Mouse (Mus musculus) midbrain, embryonic 11.5 days (tissue): Measurements from ENCODE around the gene Icam4. TPM values are rescaled to one million over a fixed set of nuclear protein-coding genes. Genes with fewer than 3 reads are reported as not detected.
"Not testable (repeated sequence)": the region's sequence is repeated elsewhere in the genome, so short reads cannot be mapped to it uniquely, and the experiment has no call there.

Experiments used
- ATAC-seq: fragments of 200-750 bp; cut with Nextera tagmentation; 2 replicates; pipeline ENCODE4 v1.8.0; 2017; ENCODE audit warnings: moderate TSS enrichment, moderate library complexity; ENCODE audit not compliant: low FRiP score
- DNase-seq: peaks from one replicate; pipeline ENCODE4 v3.0.0; 2015; ENCODE audit warnings: low spot score; ENCODE audit errors: missing footprints
- H3K27ac ChIP-seq: fragments of 300-500 bp; sonication (generic); 2 replicates; pipeline ENCODE4 v1.5.1; 2014; ENCODE audit warnings: low read depth, low read length
- H3K27me3 ChIP-seq: fragments of 300-500 bp; sonication (generic); 2 replicates; pipeline ENCODE4 v1.6.1; 2014; ENCODE audit warnings: mild to moderate bottlenecking, low read length, moderate library complexity, mixed read lengths; ENCODE audit not compliant: control insufficient read depth, insufficient read depth
- H3K36me3 ChIP-seq: fragments of 300-500 bp; sonication (generic); 2 replicates; pipeline ENCODE4 v1.6.1; 2014; ENCODE audit warnings: mild to moderate bottlenecking, low read length, moderate library complexity, mixed read lengths; ENCODE audit not compliant: control insufficient read depth, insufficient read depth
- H3K4me1 ChIP-seq: fragments of 300-500 bp; sonication (generic); 2 replicates; pipeline ENCODE4 v1.6.1; 2014; ENCODE audit warnings: low read length; ENCODE audit not compliant: control insufficient read depth, insufficient read depth
- H3K4me2 ChIP-seq: fragments of 300-500 bp; sonication (generic); 2 replicates; pipeline ENCODE4 v1.6.1; 2014; ENCODE audit warnings: mild to moderate bottlenecking, moderate library complexity
- H3K4me3 ChIP-seq: fragments of 300-500 bp; sonication (generic); 2 replicates; pipeline ENCODE4 v1.5.1; 2014; ENCODE audit warnings: low read depth, low read length
- H3K9ac ChIP-seq: fragments of 300-500 bp; sonication (generic); 2 replicates; pipeline ENCODE4 v1.6.1; 2014; ENCODE audit warnings: low read length
- H3K9me3 ChIP-seq: fragments of 300-500 bp; sonication (generic); 2 replicates; pipeline ENCODE4 v1.6.1; 2016; ENCODE audit warnings: low read length; ENCODE audit not compliant: control insufficient read depth
- WGBS: fragments of 180-500 bp; shearing (Covaris S2); extraction: QIAGEN DNeasy Blood & Tissue Kit; methylation state at CpG from one replicate; pipeline ENCODE4 v1.1.7; 2014; 5-methylcytosine and 5-hydroxymethylcytosine counted together
- polyA plus RNA-seq: library from polyadenylated mRNA; unstranded; fragments of >200 nt; fragmentation: Nextera tagmentation; extraction: Ambion mirVana; gene quantifications from 2 replicates; pipeline ENCODE4 v1.2.1, GENCODE M21; 2014

Gene Icam4
- polyA plus RNA-seq, 1 experiment from 2014 or later: 5.4 TPM

DNA sequence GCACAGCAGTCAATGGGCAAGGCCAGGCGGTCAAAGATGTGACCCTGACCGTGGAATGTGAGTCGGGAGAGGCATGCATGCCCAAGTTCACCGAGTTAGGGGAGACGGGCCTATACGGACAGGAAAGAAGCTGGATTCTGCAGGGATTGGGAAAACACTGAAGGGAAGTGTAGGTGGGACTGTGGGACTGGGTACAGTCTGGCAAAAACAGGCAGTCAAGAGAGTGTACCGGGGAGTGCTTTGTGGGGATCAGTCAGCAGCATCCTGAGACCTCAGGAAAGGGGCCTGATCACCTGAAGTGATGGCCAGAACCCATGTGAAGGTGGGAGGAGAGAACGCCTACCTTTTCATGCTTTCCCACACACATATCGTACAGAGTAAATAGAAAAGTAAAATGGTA lies 6.4 kb downstream of the Icam4 start:
- WGBS: 16% methylated on average over 9 of the region's 9 CpGs
- H3K4me3 ChIP-seq: no peak overlapping the region
- no peaks in the 10 kb centered on the region for H3K36me3 ChIP-seq
- no peak overlapping the region for H3K27ac ChIP-seq
- no peaks in the 10 kb centered on the region for H3K9me3 ChIP-seq
- DNase-seq: no peak
- no peak overlapping the region for H3K9ac ChIP-seq
- peaks cover 93% of the 10 kb centered on the region for H3K27me3 ChIP-seq
- no peak for ATAC-seq
- no peak overlapping the region for H3K4me2 ChIP-seq
- H3K4me1 ChIP-seq: peaks cover 30% of the 10 kb centered on the region

DNA sequence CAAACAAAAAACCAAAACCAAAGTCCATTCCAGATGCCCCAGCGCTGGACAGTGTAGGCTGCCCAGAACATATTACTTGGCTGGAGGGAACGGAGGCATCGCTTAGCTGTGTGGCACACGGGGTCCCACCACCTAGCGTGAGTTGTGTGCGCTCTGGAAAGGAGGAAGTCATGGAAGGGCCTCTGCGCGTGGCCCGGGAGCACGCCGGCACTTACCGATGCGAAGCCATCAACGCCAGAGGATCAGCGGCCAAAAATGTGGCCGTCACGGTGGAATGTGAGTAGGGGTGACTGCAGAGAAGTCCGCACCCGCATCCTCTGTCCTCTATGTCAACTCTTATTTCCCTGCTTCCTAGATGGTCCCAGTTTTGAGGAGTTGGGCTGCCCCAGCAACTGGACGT lies 7.0 kb downstream of the Icam4 start:
- Histone ChIP-seq H3K9me3 (no peaks in the 10 kb centered on the region), H3K4me3 (no peak overlapping the region), H3K4me2 (no peak overlapping the region), H3K27ac (no peak overlapping the region), H3K27me3 (peaks cover 88% of the 10 kb centered on the region), H3K36me3 (no peaks in the 10 kb centered on the region), H3K9ac (no peak overlapping the region), H3K4me1 (peaks cover 25% of the 10 kb centered on the region)
- peak; percentile 90 for DNase-seq
- ATAC-seq: no peak
- WGBS: 4% methylated on average over 20 of the region's 20 CpGs

DNA sequence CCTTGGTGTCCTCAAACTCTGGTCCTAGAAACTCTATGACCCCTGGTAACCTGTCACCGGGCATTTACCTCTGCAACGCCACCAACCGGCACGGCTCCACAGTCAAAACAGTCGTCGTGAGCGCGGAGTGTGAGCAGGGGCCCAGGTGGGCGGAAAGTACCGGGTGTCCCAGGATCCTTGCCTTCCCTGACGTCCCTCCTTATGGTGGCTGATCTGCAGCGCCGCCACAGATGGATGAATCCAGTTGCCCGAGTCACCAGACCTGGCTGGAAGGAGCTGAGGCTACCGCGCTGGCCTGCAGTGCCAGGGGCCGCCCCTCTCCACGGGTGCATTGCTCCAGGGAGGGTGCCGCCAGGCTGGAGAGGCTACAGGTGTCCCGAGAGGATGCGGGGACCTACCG lies 7.5 kb downstream of the Icam4 start:
- H3K4me1 ChIP-seq: peaks cover 24% of the 10 kb centered on the region
- WGBS: 2% methylated on average over 22 of the region's 22 CpGs
- no peaks in the 10 kb centered on the region for H3K36me3 ChIP-seq
- H3K9ac ChIP-seq: no peak overlapping the region
- H3K4me2 ChIP-seq: no peak overlapping the region
- no peak overlapping the region for H3K4me3 ChIP-seq
- no peaks in the 10 kb centered on the region for H3K9me3 ChIP-seq
- no peak overlapping the region for H3K27ac ChIP-seq
- no peak for ATAC-seq
- H3K27me3 ChIP-seq: peaks cover 83% of the 10 kb centered on the region
- DNase-seq: peak; percentile 87

DNA sequence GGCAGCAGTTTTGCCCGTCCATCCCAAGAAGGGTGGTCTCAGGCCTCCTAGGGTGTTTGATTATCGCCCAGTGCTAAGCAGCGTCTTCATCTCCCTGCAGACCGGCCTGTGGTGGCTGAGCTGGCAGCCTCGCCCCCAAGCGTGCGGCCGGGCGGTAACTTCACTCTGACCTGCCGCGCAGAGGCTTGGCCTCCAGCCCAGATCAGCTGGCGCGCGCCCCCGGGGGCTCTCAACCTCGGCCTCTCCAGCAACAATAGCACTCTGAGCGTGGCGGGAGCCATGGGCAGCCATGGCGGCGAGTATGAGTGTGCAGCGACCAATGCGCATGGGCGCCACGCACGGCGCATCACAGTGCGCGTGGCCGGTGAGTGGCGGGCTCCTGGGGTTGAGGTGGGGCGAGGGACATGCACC lies 8.3 kb downstream of the Icam4 start:
- H3K9ac ChIP-seq: peak overlapping the region; percentile 44
- peak overlapping the region; percentile 53 for H3K4me2 ChIP-seq
- DNase-seq (peak; percentile 92), ATAC-seq (peak; percentile 43; the same call in 1 of the 2 replicates)
- peaks cover 75% of the 10 kb centered on the region for H3K27me3 ChIP-seq
- WGBS: 2% methylated on average over 31 of the region's 31 CpGs
- no peak overlapping the region for H3K27ac ChIP-seq
- peaks cover 18% of the 10 kb centered on the region for H3K4me1 ChIP-seq
- H3K4me3 ChIP-seq: peak overlapping the region; percentile 24
- no peaks in the 10 kb centered on the region for H3K9me3 ChIP-seq
- no peaks in the 10 kb centered on the region for H3K36me3 ChIP-seq

DNA sequence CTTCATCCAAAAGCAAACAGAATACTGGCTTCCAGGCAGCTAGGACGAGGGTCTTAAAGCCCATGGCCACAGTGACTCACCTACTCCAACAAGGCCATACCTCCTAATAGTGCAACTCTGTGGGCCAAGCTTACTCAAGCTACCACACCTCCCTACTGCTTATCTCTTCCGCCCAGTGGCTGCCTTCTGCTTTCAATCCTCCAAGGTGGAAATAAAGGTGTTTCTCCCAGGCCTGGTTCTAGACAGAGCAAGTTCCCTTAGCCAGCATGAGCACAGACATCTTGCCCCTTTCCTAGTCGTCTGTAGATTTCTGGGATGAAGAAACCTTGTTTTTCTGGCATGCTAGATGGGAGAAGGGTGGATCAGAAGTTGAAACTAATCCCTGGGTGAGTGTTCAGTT lies 10.6 kb downstream of the Icam4 start:
- no peak overlapping the region for H3K4me2 ChIP-seq
- ATAC-seq: no peak
- no peaks in the 10 kb centered on the region for H3K36me3 ChIP-seq
- H3K9ac ChIP-seq: no peak overlapping the region
- no peak overlapping the region for H3K4me3 ChIP-seq
- no peak overlapping the region for H3K27ac ChIP-seq
- WGBS: 79% methylated on average over 3 of the region's 3 CpGs
- H3K9me3 ChIP-seq: no peaks in the 10 kb centered on the region
- H3K27me3 ChIP-seq: peaks cover 53% of the 10 kb centered on the region
- peaks cover 8% of the 10 kb centered on the region; the same call in 1 of the 2 replicates for H3K4me1 ChIP-seq
- DNase-seq: peak; percentile 78

DNA sequence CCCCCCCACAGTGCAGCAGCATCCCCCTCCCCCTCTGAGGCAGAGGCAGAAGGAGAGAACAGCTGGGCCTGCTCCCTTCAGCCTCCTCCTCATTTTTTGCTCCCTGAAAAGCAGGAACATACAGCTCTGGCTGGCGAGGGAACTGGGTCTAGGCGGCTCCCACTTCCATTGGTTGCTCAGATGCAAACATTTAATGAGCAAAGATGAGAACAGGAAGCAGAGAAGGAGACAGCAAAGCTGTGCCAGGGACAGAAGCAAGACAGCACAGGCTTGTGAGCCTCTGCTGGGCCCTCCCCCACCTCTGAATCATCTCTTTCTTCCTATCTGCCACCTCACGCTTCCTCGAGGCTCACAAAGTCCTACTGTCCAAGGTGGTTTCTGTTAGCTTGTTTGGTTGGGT lies 12.1 kb downstream of the Icam4 start:
- WGBS: 50% methylated on average over 4 of the region's 4 CpGs
- H3K27me3 ChIP-seq: peaks cover 38% of the 10 kb centered on the region

DNA sequence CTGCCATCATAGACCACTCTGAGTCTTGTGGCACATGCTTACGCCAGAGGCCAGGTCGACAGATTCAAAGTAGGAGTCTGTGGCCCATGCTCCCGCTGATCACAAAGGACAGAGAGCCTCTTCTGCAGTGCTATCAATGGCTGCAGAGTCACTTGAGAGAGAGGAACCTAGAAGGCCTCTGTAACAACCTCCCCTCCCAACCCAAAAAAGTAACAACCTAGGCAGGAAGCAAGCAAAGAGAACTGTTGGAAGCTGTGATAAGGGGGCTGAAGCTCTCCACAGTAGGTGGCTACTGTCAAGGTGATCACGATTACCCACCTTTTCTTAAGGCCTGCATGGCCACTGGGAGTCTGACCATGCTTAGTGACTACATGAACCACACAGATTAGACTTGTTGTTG lies 14.4 kb downstream of the Icam4 start:
- WGBS: 82% methylated on average over 4 of the region's 4 CpGs

More for the DNA sequence above, 12.1 kb downstream of the Icam4 start:
- no peak for ATAC-seq
- Histone ChIP-seq H3K9me3 (no peaks in the 10 kb centered on the region), H3K9ac (no peak overlapping the region), H3K27ac (no peak overlapping the region), H3K4me3 (no peak overlapping the region), H3K4me2 (no peak overlapping the region), H3K4me1 (peaks cover 8% of the 10 kb centered on the region; the same call in 1 of the 2 replicates), H3K36me3 (no peaks in the 10 kb centered on the region)
- peak; percentile 53 for DNase-seq

DNA sequence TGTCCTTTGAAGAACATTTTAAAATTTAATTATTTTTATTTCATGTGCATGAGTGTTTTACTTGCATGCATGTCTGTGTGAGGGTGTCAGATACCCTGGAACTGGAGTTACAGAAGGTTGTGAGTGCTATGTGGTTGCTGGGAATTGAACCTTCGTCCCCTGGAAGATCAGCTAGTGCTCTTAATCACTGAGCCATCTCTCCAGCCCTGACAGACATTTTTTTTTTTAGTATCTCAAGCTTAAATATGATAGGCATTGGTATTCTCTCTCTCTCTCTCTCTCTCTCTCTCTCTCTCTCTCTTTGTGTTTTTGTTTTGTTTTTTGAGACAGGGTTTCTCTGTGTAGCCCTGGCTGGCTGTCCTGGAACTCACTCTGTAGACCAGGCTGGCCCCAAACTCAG lies 15.6 kb downstream of the Icam4 start:
- H3K9ac ChIP-seq, H3K4me3 ChIP-seq: not testable (repeated sequence)
- 57% methylated on average over 1 of the region's 1 CpGs for WGBS

More for the DNA sequence above, 14.4 kb downstream of the Icam4 start:
- ATAC-seq (no peak), DNase-seq (no peak)
- no peak overlapping the region for H3K9ac ChIP-seq
- no peak overlapping the region for H3K27ac ChIP-seq
- H3K4me2 ChIP-seq: no peak overlapping the region
- H3K9me3 ChIP-seq: no peaks in the 10 kb centered on the region
- peaks cover 15% of the 10 kb centered on the region for H3K27me3 ChIP-seq
- no peak overlapping the region for H3K4me3 ChIP-seq
- no peaks in the 10 kb centered on the region for H3K36me3 ChIP-seq
- no peaks in the 10 kb centered on the region for H3K4me1 ChIP-seq

DNA sequence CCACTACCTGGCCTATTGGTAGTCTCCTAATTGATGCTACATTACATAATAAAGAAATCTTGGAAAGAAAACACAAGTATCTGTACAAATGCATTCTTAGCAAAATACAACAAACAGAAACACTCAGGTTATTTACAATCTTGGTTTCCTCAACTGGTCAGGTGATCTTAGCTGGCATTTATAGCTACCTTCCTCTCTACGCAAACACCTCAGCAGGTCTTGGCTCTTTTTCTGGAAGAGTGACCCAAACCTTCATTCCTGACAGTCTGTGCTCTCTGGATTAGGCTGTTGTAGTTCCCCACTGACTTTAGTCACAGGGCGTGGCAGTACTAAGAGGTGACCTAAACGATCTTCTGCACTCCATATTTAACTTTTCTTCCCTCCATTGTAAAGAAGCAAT lies 16.1 kb downstream of the Icam4 start:
- H3K27ac ChIP-seq: no peak overlapping the region
- no peak overlapping the region for H3K4me2 ChIP-seq
- 90% methylated on average over 3 of the region's 3 CpGs for WGBS
- no peak for ATAC-seq
- no peak for DNase-seq
- H3K27me3 ChIP-seq: peaks cover under 1% of the 10 kb centered on the region; the same call in 1 of the 2 replicates
- H3K36me3 ChIP-seq: no peaks in the 10 kb centered on the region
- no peaks in the 10 kb centered on the region for H3K9me3 ChIP-seq
- H3K4me3 ChIP-seq: no peak overlapping the region
- no peak overlapping the region for H3K9ac ChIP-seq
- H3K4me1 ChIP-seq: no peaks in the 10 kb centered on the region

More for the DNA sequence above, 15.6 kb downstream of the Icam4 start:
- not testable (repeated sequence) for H3K9me3 ChIP-seq, DNase-seq, H3K4me1 ChIP-seq, H3K27ac ChIP-seq, H3K27me3 ChIP-seq, H3K36me3 ChIP-seq, ATAC-seq, H3K4me2 ChIP-seq
